Mouse (Mus musculus) left cerebral cortex, postnatal 36 days (tissue): ENCODE data around the gene Fam84b. TPM values are rescaled to one million over a fixed set of nuclear protein-coding genes. Genes with fewer than 3 reads are reported as not detected.

Experiments
- total RNA-seq, 2 experiments: library from RNA; stranded (reverse); gene quantifications; 2 replicates each; pipeline ENCODE4 v1.2.3; 2021

The Fam84b gene
- total RNA-seq, 2 experiments from 2014 or later, result 4.8 to 7.4 TPM

Other genes with a start within 250 kb of the Fam84b start
- gene A1bg, start 69.2 kb upstream of the Fam84b start, total RNA-seq, result not detected